Mouse (Mus musculus): ENCODE measurements around the gene Cidec. TPM values are rescaled to one million over a fixed set of nuclear protein-coding genes. Genes with fewer than 3 reads are reported as not detected.

The Cidec gene
- not detected in 4 replicates for total RNA-seq (2023)

DNA sequence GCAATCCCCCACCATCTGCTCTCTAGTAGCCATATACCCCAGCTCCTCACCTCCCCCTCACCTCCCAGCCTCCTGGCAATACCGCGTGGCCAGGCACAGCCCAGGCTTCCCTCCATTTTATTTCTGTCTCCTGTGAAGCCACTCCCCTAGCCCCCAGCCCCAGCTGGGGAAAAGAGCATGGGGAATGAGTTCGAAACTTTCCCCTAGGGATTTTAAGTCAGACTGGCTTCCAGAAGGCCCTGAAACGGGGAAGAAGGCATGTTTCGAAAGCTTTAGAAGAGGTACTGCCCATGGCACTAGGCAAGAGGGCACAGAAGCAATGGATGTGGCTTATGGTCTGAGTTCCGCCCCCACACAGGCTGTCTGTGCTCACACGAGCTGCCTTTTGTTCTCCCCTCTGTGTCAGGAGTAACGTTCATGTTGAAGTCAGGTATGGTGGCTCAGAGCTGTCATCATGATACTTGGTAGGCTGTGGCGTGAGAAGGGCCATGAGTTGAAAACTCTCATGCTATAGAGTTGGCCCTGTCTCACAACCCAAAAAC lies at the start of gene Cidec:
Gene Cidec (minus strand): TSS at position 97 of the 542 bp plus-strand sequence.

DNA sequence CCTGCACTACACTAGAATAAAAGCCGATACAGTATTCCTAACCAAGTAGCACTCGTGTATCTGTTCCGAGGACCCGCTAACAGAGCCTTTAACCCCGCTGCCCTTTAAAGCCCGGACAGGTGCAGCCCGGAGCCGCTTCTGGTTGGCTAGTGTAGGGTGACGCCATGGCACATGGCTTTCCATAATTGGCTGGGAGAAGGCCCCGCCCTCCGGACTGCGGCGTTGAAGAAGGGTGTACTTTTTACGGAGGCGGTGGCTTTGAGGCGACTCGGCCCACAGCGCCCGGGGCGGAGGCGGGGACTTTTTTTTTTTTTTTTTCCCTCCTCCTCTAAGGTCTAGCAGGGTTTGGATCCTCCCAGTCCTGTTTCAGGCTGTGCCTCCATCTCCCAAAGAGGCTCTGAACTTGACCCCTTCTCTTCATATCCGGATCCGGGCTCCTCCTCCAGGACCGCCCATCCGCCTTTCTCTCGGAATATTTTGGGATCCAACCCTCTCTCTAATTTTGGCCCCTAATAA lies 47.6 kb upstream of the Cidec start, which contains the start of gene Creld1:
Gene Creld1 (plus strand): TSS at position 198 of the 516 bp plus-strand sequence.

DNA sequence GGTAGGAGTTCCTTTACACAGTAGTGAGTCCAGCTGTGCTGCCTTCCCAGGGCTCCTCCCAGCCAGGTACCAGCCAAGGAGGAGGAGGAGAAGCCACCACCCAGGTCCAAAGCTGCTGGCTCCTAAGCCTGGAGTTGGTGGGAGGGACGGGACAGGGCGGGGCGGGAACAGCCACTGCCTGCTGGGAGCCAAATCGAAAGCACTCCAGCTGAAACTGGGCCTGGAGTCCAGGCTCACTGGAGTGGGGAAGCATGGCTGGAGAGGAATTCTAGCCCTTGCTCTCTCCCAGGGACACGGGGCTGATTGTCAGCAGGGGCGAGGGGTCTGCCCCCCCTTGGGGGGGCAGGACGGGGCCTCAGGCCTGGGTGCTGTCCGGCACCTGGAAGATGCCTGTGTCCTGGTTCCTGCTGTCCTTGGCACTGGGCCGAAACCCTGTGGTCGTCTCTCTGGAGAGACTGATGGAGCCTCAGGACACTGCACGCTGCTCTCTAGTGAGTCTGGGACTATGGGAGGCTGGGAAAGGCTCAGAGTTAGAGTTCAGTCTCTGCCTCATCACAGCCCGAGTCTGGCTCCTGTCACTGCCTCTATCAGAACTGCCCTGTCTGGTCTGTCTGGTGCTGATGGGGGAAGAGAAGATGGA lies 35.9 kb upstream of the Cidec start, which contains the start of gene Il17rc:
Gene Il17rc (plus strand): TSS at position 131 of the 640 bp plus-strand sequence.

DNA sequence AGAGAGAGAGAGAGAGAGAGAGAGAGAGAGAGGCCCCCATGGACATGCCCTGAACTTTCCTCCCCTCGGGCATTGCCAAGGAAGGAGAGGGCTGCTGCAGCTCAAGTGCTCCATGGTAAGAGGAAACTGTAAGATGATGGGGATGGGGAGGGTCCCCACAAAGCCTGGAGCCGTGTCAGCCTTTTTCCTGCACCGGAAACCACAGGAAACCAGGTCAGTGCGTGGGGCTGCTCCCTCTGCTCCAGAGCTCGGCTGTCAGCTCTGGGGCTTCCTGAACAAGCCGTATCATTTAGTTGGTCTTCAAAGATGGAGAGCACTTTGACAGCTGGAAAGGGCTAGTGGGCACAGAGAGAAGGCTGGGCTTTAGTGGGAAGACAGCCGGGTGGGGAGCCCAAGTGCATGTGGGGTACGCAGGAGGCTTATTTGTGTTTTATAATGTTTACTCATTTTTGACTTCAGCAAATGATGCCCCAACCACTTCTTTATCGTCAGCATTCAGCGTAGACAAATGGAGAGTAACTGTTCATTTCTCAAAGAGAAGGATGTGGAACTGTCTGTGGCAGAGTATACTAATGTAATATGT lies 22.5 kb upstream of the Cidec start, which contains the start of gene Il17re:
Gene Il17re (plus strand): TSS at position 533 of the 583 bp plus-strand sequence.

DNA sequence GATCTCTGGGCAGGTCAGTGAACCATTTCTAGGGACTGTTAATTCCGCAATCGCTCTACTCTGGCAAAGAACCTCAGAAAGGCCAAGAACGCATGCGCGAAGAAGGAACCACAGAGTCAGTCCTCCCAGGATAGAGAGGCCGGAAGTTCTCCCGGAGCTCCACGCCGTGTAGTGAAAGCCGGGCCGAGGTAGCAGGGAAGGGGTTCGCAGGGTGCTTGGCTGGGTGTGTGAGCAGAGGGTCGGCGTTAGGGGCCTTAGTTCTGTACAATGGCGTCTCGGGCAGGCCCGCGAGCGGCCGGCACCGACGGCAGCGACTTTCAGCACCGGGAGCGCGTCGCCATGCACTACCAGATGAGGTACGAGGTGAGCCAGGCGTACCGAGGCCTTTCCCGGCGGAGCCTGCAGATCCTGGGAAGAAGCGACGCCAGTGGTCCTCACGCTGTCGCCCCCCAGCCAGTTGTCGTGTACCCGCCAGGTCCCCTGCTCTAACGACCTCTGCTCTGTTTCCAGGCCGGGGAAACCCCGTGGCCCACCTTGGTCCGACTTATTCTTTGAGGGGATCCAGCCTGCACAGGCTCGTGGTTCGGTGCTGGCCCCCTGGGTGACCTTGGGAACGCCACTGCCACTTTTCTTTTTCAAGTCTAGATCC lies 7.0 kb upstream of the Cidec start, which contains the start of gene Jagn1:
Gene Jagn1 (plus strand): TSS at position 128 of the 649 bp plus-strand sequence.

DNA sequence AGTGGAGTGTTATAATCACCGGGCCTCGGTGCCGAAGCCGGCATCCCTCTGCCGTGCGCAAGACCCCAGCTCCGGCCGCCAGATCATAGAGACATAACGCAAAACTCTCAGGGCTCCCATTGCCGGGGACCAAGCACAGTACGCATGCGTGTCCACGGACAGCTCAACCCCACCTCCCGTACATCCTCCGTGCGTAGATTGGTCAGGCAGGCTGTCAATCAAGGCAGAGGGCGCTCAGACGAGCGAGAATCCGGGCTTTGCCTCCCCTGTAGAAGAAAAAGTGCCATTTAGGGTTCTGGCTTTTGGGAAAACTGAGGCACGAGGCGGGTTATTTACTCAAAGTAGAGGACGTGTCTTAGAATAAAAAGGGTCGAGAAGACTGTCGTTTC lies 16.4 kb downstream of the Cidec start, which contains the start of gene Rpusd3:
Gene Rpusd3 (minus strand): TSS at position 142 of the 389 bp plus-strand sequence.

DNA sequence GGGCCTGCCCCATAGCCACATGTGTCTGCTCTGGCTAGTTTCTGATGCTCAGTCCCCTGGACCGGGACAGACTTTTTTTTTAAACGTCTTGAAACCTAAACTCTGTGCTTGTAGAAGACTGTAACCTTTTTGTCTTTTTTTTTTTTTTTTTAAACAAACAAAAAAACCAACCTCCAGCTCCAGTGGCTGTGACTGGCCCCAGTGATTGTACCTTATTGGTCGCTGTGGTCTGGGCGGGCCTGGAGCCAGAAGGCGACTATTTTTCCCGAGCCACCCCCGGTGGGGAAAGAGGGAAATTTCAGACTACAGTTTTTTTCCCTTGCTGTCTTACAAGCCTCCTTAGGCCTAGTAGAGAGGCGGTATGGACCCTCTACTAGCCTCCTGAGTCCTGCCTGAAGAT lies 46.6 kb downstream of the Cidec start, which contains the start of gene Ttll3:
Gene Ttll3 (plus strand): TSS at position 301 of the 400 bp plus-strand sequence.

DNA sequence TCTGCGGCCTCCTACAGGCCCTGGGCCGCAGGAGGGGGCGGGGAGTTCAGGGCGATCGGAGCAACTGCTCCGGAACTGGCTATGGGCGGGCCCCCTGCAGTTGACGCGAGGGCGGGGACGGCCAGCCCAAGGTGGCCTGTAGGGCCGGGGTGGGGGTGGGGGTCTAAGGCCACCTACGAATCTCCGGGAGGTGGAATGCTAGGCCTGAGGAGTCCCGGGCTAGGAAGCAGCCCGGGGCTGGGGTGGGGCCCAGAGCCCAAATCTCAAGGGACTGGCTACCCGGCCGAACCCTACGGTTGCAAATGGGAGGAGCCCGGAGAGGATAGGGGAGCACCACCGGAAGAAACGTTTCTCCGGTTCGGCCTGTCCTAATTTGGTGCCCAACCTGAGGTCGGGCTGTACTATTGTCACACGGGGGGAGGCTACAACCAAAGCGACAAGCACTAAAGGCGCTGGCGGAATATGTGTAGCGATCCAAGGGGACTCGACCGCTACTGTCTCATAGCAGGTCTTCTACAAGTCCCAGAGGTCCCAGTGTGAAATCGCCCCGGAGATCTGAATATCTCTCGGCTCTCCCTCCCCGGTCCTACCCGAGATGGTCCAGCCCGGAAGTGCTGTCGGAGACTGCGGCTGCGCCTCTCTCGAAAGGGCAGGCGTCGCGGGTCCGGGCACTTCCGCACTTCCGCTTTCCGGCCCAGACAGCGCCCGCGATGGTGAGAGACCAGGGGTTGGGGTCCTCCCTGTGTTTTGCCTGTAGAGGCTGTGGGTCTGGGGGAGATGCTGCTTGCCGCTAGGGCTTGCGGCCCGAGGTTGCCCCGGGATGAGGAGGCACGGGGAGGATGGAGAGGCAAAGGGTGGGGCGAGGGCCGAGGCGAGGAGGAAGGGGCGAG lies 57.8 kb downstream of the Cidec start, which contains the start of the genes Tada3 and Arpc4:
Gene Tada3 (minus strand): TSS at position 388 of the 890 bp plus-strand sequence.
Gene Arpc4 (plus strand): TSS at position 620 of the 890 bp plus-strand sequence.

Other genes starting within 250 kb of the Cidec start
- 0.54 to 2.4 TPM (median 0.97 TPM) in 4 replicates for gene Lhfpl4, start 240.4 kb downstream of the Cidec start, total RNA-seq (2023)
- 50.6 to 67.4 TPM (median 55.5 TPM) in 4 replicates for gene Mtmr14, start 197.9 kb downstream of the Cidec start, total RNA-seq (2023)
- 1.5 to 3.2 TPM (median 2.4 TPM) in 4 replicates for gene Cpne9, start 153.5 kb downstream of the Cidec start, total RNA-seq (2023)
- gene Brpf1, start 128.6 kb downstream of the Cidec start, total RNA-seq (2023) = 66.6 to 68.3 TPM (median 67.0 TPM) in 4 replicates
- 10.0 to 17.1 TPM (median 12.4 TPM) in 4 replicates for gene Ogg1, start 108.8 kb downstream of the Cidec start, total RNA-seq (2023)
- 0.89 to 1.4 TPM (median 1.2 TPM) in 3 of 4 replicates, not detected in the other for gene Camk1, start 91.8 kb downstream of the Cidec start, total RNA-seq (2023)
- 26.6 to 32.6 TPM (median 28.8 TPM) in 4 replicates for gene Tada3, start 57.9 kb downstream of the Cidec start, total RNA-seq (2023)
- gene Arpc4, start 57.6 kb downstream of the Cidec start, total RNA-seq (2023) = 243 to 268 TPM (median 249 TPM) in 4 replicates
- 32.4 to 41.0 TPM (median 37.4 TPM) in 4 replicates for gene Ttll3, start 46.5 kb downstream of the Cidec start, total RNA-seq (2023)
- 10.5 to 20.9 TPM (median 13.6 TPM) in 4 replicates for gene Rpusd3, start 16.4 kb downstream of the Cidec start, total RNA-seq (2023)
- gene Jagn1, start 6.8 kb upstream of the Cidec start, total RNA-seq (2023) = 16.2 to 23.5 TPM (median 20.8 TPM) in 4 replicates
- gene Il17re, start 22.7 kb upstream of the Cidec start, total RNA-seq (2023) = not detected in 4 replicates
- gene Il17rc, start 35.7 kb upstream of the Cidec start, total RNA-seq (2023) = not detected in 4 replicates
- 15.5 to 21.0 TPM (median 16.6 TPM) in 4 replicates for gene Creld1, start 47.5 kb upstream of the Cidec start, total RNA-seq (2023)
- gene Prrt3, start 66.2 kb upstream of the Cidec start, total RNA-seq (2023) = 0.33 to 0.53 TPM (median 0.41 TPM) in 4 replicates
- 78.1 to 83.8 TPM (median 81.8 TPM) in 4 replicates for gene Emc3, start 95.9 kb upstream of the Cidec start, total RNA-seq (2023)
- gene Fancd2, start 95.9 kb upstream of the Cidec start, total RNA-seq (2023) = 1.5 to 3.8 TPM (median 2.6 TPM) in 4 replicates
- not detected in 4 replicates for gene Fancd2os, start 165.0 kb upstream of the Cidec start, total RNA-seq (2023)
- 109 to 116 TPM (median 111 TPM) in 4 replicates for gene Brk1, start 169.0 kb upstream of the Cidec start, total RNA-seq (2023)
- gene Vhl, start 188.2 kb upstream of the Cidec start, total RNA-seq (2023) = 26.1 to 34.3 TPM (median 32.7 TPM) in 4 replicates
- 159 to 180 TPM (median 169 TPM) in 4 replicates for gene Irak2, start 202.7 kb upstream of the Cidec start, total RNA-seq (2023)